Mouse (Mus musculus) cortical plate, adult 2 months (tissue): ENCODE results near the gene Gpr50.

Experiments
- CTCF ChIP-seq: fragments of 200-500 bp; IDR thresholded peaks from 2 replicates; pipeline ENCODE4 v1.5.1; 2011; ENCODE audit warnings: mild to moderate bottlenecking, control low read depth, low read length; ENCODE audit not compliant: insufficient read depth; ENCODE audit errors: extremely low read depth
- POLR2A ChIP-seq: fragments of 200-500 bp; IDR thresholded peaks from 2 replicates; pipeline ENCODE4 v1.6.1; 2011; ENCODE audit warnings: mild to moderate bottlenecking, low read length, control low read depth; ENCODE audit not compliant: insufficient read depth; ENCODE audit errors: extremely low read depth

GRCm38 (mm10) chrX:71663871-71664687 lies 612 bp downstream of the Gpr50 start:
- no peak for TF ChIP-seq POLR2A
- TF ChIP-seq CTCF, result no peak
